Mouse (Mus musculus) MEL (cell line): ENCODE results near the gene Klrb1b.

Source experiments
- CTCF ChIP-seq, 3 experiments: IDR thresholded peaks in 2 of 3; conservative IDR thresholded peaks in 1 of 3; 2 replicates each; pipeline ENCODE4 v1.5.1; 2011 to 2012; ENCODE audit warnings: low read length in 3 of 3, low read depth in 2 of 3, mild to moderate bottlenecking in 2 of 3, improper control_type of control experiment in 1 of 3, inconsistent platforms in 1 of 3, mixed read lengths in 1 of 3, moderate library complexity in 1 of 3; ENCODE audit not compliant: control insufficient read depth in 1 of 3, insufficient read depth in 1 of 3, poor library complexity in 1 of 3, severe bottlenecking in 1 of 3
- EP300 ChIP-seq, 2 experiments: IDR thresholded peaks; 2 replicates each; pipeline ENCODE4 v1.6.1; 2011; ENCODE audit warnings: improper control_type of control experiment in 2 of 2, low read length in 2 of 2, low read depth in 1 of 2, mild to moderate bottlenecking in 1 of 2
- GABPA ChIP-seq: IDR thresholded peaks from 2 replicates; pipeline ENCODE4 v1.6.1; 2012; ENCODE audit warnings: low read depth, mild to moderate bottlenecking, inconsistent platforms, low read length, improper control_type of control experiment, moderate library complexity
- HCFC1 ChIP-seq: IDR thresholded peaks from 2 replicates; pipeline ENCODE4 v1.6.1; 2012; ENCODE audit warnings: low read depth, mild to moderate bottlenecking, inconsistent platforms, low read length, improper control_type of control experiment, moderate library complexity
- MAFK ChIP-seq: IDR thresholded peaks from 2 replicates; pipeline ENCODE4 v1.6.1; 2011; ENCODE audit warnings: low read depth, mild to moderate bottlenecking, low read length, improper control_type of control experiment, borderline replicate concordance
- MEF2A ChIP-seq: IDR thresholded peaks from 2 replicates; pipeline ENCODE4 v1.6.1; 2014; ENCODE audit warnings: low read depth, mild to moderate bottlenecking, inconsistent platforms, low read length, improper control_type of control experiment; ENCODE audit not compliant: poor library complexity, insufficient replicate concordance, severe bottlenecking; ENCODE audit errors: extremely low read depth
- NELFE ChIP-seq: IDR thresholded peaks from 2 replicates; pipeline ENCODE4 v1.6.1; 2011; ENCODE audit warnings: low read depth, low read length, improper control_type of control experiment
- NRF1 ChIP-seq: IDR thresholded peaks from 2 replicates; pipeline ENCODE4 v1.6.1; 2014; ENCODE audit warnings: low read depth, mild to moderate bottlenecking, inconsistent platforms, low read length, improper control_type of control experiment, moderate library complexity; ENCODE audit not compliant: poor library complexity, insufficient read depth, severe bottlenecking
- POLR2A ChIP-seq, 2 experiments: IDR thresholded peaks; 2 replicates each; pipeline ENCODE4 v1.6.1; 2011 to 2012; ENCODE audit warnings: low read length in 2 of 2, mild to moderate bottlenecking in 2 of 2, control low read depth in 1 of 2, improper control_type of control experiment in 1 of 2, low read depth in 1 of 2, moderate library complexity in 1 of 2; ENCODE audit not compliant: control insufficient read depth in 1 of 2, insufficient read depth in 1 of 2, poor library complexity in 1 of 2
- POLR2AphosphoS5 ChIP-seq: IDR thresholded peaks from 2 replicates; pipeline ENCODE4 v1.6.1; 2012; ENCODE audit warnings: low read depth, borderline replicate concordance, mild to moderate bottlenecking, inconsistent platforms, low read length, moderate library complexity, mixed read lengths
- TBP ChIP-seq: IDR thresholded peaks from 2 replicates; pipeline ENCODE4 v1.8.0; 2011; ENCODE audit warnings: low read depth, low read length, improper control_type of control experiment
- USF1 ChIP-seq: IDR thresholded peaks from 2 replicates; pipeline ENCODE4 v1.6.1; 2014; ENCODE audit warnings: low read depth, mild to moderate bottlenecking, inconsistent platforms, low read length, improper control_type of control experiment, moderate library complexity
- ZNF384 ChIP-seq: IDR thresholded peaks from 2 replicates; pipeline ENCODE4 v1.6.1; 2012; ENCODE audit warnings: low read depth, mild to moderate bottlenecking, inconsistent platforms, low read length, improper control_type of control experiment

GRCm38 (mm10) chr6:128768047-128768446, 58.1 kb downstream of the Klrb1b start:
- TF ChIP-seq POLR2A (IDR thresholded peaks at IDR 0.05; ENCODE audit: control insufficient read depth in 1 of 2, insufficient read depth in 1 of 2, low read depth in 1 of 2, low read length in 2 of 2, poor library complexity in 1 of 2): no peak
- TF ChIP-seq ZNF384: no peak
- no peak for TF ChIP-seq NELFE
- TF ChIP-seq HCFC1: no peak
- no peak for TF ChIP-seq TBP
- TF ChIP-seq EP300 (IDR thresholded peaks at IDR 0.05; ENCODE audit: low read depth in 1 of 2, low read length in 2 of 2): no peak
- no peak for TF ChIP-seq CTCF (IDR thresholded peaks at IDR 0.05 in 2 of 3, conservative IDR thresholded peaks at IDR 0.05 in 1 of 3; ENCODE audit: control insufficient read depth in 1 of 3, insufficient read depth in 1 of 3, low read depth in 2 of 3, low read length in 3 of 3, poor library complexity in 1 of 3, severe bottlenecking in 1 of 3)
- TF ChIP-seq MAFK: no peak
- no peak for TF ChIP-seq USF1
- no peak for TF ChIP-seq MEF2A
- no peak for TF ChIP-seq POLR2AphosphoS5
- TF ChIP-seq NRF1: no peak
- TF ChIP-seq GABPA: no peak
